Mouse (Mus musculus): Measurements from ENCODE around the gene Ccn5. TPM values are rescaled to one million over a fixed set of nuclear protein-coding genes. Genes with fewer than 3 reads are reported as not detected.

Gene Ccn5
- polyA plus RNA-seq, 1 experiment from 2014 or later, result not detected

Other genes with a start within 250 kb of the Ccn5 start
- 51.6 and 53.5 TPM in 2 replicates for gene Ttpal, start 218.5 kb upstream of the Ccn5 start, polyA plus RNA-seq (2014; fragmentation: Nextera tagmentation; extraction: Ambion mirVana)
- 42.1 and 45.1 TPM in 2 replicates for gene Serinc3, start 175.7 kb upstream of the Ccn5 start, polyA plus RNA-seq (2014; fragmentation: Nextera tagmentation; extraction: Ambion mirVana)
- 107 and 117 TPM in 2 replicates for gene Pkig, start 162.5 kb upstream of the Ccn5 start, polyA plus RNA-seq (2014; fragmentation: Nextera tagmentation; extraction: Ambion mirVana)
- gene Ada, start 70.6 kb upstream of the Ccn5 start, polyA plus RNA-seq (2014; fragmentation: Nextera tagmentation; extraction: Ambion mirVana), result 3.0 and 3.3 TPM in 2 replicates
- 0.29 TPM in 1 of 2 replicates, not detected in the other for gene Kcnk15, start 32.8 kb downstream of the Ccn5 start, polyA plus RNA-seq (2014; fragmentation: Nextera tagmentation; extraction: Ambion mirVana)
- 7.1 and 8.9 TPM in 2 replicates for gene Rims4, start 97.8 kb downstream of the Ccn5 start, polyA plus RNA-seq (2014; fragmentation: Nextera tagmentation; extraction: Ambion mirVana)
- gene Ywhab, start 174.1 kb downstream of the Ccn5 start, polyA plus RNA-seq (2014; fragmentation: Nextera tagmentation; extraction: Ambion mirVana), result 445 and 473 TPM in 2 replicates
- 1.6 and 2.2 TPM in 2 replicates for gene Pabpc1l, start 204.6 kb downstream of the Ccn5 start, polyA plus RNA-seq (2014; fragmentation: Nextera tagmentation; extraction: Ambion mirVana)
- gene Stk4, start 249.5 kb downstream of the Ccn5 start, polyA plus RNA-seq (2014; fragmentation: Nextera tagmentation; extraction: Ambion mirVana), result 26.6 and 27.4 TPM in 2 replicates